Mouse (Mus musculus) CD8-positive naive resting alpha-beta T cell, adult 2 months (primary cell): Measurements from ENCODE around the gene Ccr1l1.

Experiments used
- DNase-seq, 2 experiments: peaks; one replicate each; pipeline ENCODE4 v3.0.0; 2022; ENCODE audit warnings: low read depth in 2 of 2, low spot score in 2 of 2

Ccr1l1 gene

GRCm38 (mm10) chr9:123964776-123965175 lies 13.4 kb downstream of the Ccr1l1 start:
- no peak for DNase-seq

GRCm38 (mm10) chr9:123960161-123960560 lies 18.0 kb downstream of the Ccr1l1 start:
- DNase-seq, result no peak

GRCm38 (mm10) chr9:123957911-123958413 lies 20.2 kb downstream of the Ccr1l1 start:
- no peak for DNase-seq

GRCm38 (mm10) chr9:123956892-123957291 lies 21.3 kb downstream of the Ccr1l1 start:
- DNase-seq, result no peak

- DNase-seq, result no peak
These were observed 24.7 kb downstream of the Ccr1l1 start for GRCm38 (mm10) chr9:123953551-123953950.

GRCm38 (mm10) chr9:123951176-123951575 lies 27.0 kb downstream of the Ccr1l1 start:
- no peak for DNase-seq

- DNase-seq, result no peak
These were observed 28.8 kb downstream of the Ccr1l1 start for GRCm38 (mm10) chr9:123949432-123949831.

GRCm38 (mm10) chr9:123947815-123948214 lies 30.4 kb downstream of the Ccr1l1 start:
- no peak for DNase-seq

GRCm38 (mm10) chr9:123942025-123942424 lies 36.2 kb downstream of the Ccr1l1 start:
- DNase-seq, result no peak

- DNase-seq, result peak in 1 of 2 experiments; percentile 32
These were observed 36.9 kb downstream of the Ccr1l1 start for GRCm38 (mm10) chr9:123941316-123941715.

GRCm38 (mm10) chr9:123940628-123941027 lies 37.6 kb downstream of the Ccr1l1 start:
- DNase-seq, result no peak

- no peak for DNase-seq
These were observed 38.0 kb downstream of the Ccr1l1 start for GRCm38 (mm10) chr9:123940168-123940567.

- peak in 1 of 2 experiments; percentile 53 for DNase-seq
These were observed 40.2 kb downstream of the Ccr1l1 start for GRCm38 (mm10) chr9:123937989-123938388.

- DNase-seq, result no peak
These were observed 41.5 kb downstream of the Ccr1l1 start for GRCm38 (mm10) chr9:123936604-123937280.

GRCm38 (mm10) chr9:123935776-123936175 lies 42.4 kb downstream of the Ccr1l1 start:
- DNase-seq, result no peak

- no peak for DNase-seq
These were observed 42.9 kb downstream of the Ccr1l1 start for GRCm38 (mm10) chr9:123935346-123935745.

GRCm38 (mm10) chr9:123933716-123934445 lies 44.3 kb downstream of the Ccr1l1 start:
- no peak for DNase-seq

- DNase-seq, result no peak
These were observed 45.1 kb downstream of the Ccr1l1 start for GRCm38 (mm10) chr9:123932911-123933675.

GRCm38 (mm10) chr9:123931761-123932700 lies 46.2 kb downstream of the Ccr1l1 start:
- DNase-seq, result peak in 1 of 2 experiments; percentile 54

GRCm38 (mm10) chr9:123930926-123931325 lies 47.3 kb downstream of the Ccr1l1 start:
- no peak for DNase-seq
